Mouse (Mus musculus) left cerebral cortex, postnatal 14 days (tissue): ENCODE data around the gene Acsf3. TPM values are rescaled to one million over a fixed set of nuclear protein-coding genes. Genes with fewer than 3 reads are reported as not detected.
A peak's percentile ranks its signal among the peaks of the same experiment; 100 is the strongest.

ENCODE experiments used
- DNase-seq, 2 experiments: peaks; one replicate each; pipeline ENCODE4 v3.0.0; 2021 to 2022; ENCODE audit warnings: low spot score in 2 of 2, mixed read lengths in 1 of 2
- intact Hi-C: fragments of 180-260 bp; cut with DNase I; formaldehyde crosslinking; loops from one replicate; pipeline ENCODE4 v1.15.1; 2025
- long read RNA-seq, 2 experiments: library from polyadenylated mRNA; stranded (forward); transcript quantifications; one replicate each; pipeline ENCODE4 v2.0.0; 2021
- total RNA-seq, 2 experiments: library from RNA; stranded (reverse); gene quantifications; 2 replicates each; pipeline ENCODE4 v1.2.3; 2021

Acsf3 gene
- total RNA-seq, result 10 to 100 TPM; 19.0 to 20.9 TPM
- long read RNA-seq, experiment 1, partial matches to known transcripts, result 4 of 9 reads
- long read RNA-seq, experiment 1, other reads (novel, unspliced or antisense), result 2 of 9 reads
- long read RNA-seq, experiment 2, partial matches to known transcripts, result 3 of 5 reads
- long read RNA-seq, experiment 2, other reads (novel, unspliced or antisense), result 1 of 5 reads

DNA sequence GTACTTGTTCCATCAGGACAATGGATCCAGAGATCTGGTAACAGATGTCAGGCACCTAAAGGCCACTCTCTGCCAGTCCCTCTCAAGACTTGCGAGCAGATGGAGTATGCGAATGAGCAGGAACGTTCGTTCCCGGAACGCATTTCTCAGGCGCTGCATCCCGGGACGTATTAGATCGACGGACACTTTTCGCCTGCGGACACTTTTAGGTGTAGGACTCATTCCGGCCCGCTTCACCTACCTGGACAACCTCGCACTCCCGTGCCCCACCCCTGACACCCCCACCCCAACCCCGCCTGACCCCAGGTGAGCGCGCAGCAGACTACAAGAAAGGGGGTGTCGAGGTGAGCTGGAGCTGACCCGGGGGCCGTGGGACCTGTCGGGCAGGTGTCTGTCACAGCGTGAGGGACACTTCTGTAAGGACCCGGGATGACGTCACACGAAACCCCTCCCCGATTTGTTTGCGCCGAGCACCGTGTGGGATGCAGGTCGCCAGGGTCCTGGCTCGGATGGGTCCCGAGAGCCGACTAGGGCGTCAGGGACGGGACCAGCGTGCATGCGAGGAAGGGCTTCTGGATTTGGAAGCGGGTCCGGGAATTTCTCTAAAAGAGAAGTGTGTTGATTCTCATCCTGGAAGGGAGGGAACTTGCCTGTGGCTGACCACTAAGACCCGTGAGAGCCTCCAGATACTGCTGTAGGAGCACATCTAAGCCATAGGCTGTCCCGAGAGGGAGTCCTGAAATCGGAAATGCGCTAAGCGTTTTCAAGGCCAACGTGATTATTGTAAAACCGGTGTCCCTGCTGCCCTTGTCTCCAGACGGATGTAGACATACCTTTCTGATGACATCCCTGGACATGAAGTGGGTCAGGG is at the start of gene Acsf3:
Gene Acsf3, plus strand, starts transcription at position 202 of the 871 bp plus-strand sequence.
- intact Hi-C loops, result loop anchor here (5.0 kb wide), 1 partner anchor 98 kb away; no protein-coding TSS in a partner anchor
- DNase-seq, result peak; percentile 69 to 78

DNA sequence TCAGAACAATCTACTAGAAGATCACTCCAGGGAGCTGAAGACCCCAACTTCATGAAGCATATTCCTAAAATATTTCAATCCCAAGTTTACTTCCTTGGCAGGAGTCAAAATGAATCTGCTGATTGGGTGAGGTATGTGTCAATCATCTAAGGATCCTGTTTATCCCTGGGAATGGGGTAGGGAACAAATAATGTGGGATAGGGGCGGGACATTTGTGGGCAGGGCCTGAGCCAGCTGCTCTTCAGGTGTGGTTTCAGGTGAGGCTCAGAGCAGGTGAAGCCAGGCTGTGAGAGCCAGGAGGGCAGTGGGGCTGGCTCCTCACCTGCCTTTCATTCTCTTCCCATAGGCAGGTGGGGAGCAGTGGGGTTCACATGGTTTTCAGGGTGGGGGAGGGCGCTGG is 48.5 kb upstream of the Acsf3 start:
- no peak for DNase-seq
- intact Hi-C loops, result no loop called here

DNA sequence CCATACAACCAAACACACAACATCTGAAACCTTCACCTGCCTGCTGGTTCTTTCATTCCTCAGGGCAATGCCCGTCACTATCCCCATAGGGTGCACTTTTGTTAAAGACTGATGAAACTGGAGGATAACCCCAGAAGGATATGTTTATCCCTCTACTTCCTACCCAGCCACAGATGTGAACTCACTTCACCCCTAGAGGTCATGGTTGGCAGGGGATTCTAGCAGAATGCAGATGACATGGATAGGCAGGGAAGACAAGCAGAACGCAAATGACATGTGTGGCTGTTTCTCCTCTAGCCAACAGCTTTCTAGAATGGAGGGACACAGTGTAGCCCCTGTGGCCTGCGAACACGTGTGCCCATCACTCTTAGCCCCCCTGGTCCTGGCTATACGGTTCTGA is 47.9 kb upstream of the Acsf3 start:
- DNase-seq, result no peak
- intact Hi-C loops, result no loop called here

DNA sequence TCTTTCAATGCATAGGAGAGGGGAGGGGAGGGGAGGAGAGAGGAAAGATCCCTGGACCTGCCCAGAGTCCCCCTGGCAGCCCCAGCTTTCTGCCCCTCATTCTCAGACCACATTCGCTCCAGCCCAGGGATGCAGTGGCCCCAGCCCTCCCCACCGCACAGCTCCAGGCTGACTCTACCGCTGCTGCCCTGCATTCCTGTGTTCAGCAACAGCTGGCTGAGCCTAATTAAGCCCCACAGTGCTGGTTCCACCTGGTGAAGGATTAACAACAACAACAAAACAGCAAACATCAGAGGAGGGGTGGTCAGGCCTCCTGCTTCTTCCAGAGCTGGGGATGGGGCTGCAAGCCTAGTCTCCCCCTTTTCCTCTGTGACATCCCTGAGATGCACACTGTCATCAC is 46.7 kb upstream of the Acsf3 start:
- intact Hi-C loops, result no loop called here
- DNase-seq, result no peak

DNA sequence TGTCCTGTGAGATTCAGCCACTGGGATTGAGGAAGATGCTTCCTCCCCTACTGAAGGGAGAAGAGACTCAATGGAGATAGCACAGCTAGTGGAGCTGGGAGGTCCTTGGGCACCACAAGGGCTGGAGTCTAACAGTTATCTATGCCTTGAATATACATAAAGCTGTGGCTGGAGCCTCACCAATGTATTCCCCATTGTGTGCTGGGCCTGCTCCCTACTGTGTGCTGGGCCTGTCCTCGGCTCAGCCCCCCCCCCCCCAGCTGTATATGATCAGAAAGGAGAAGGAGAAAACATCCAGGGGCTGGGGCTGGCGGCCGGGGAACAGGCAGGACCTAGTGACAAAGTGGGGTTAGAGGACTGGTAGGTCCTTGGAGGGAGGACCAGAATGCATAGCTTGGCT is 40.2 kb upstream of the Acsf3 start:
- intact Hi-C loops, result no loop called here
- DNase-seq, result no peak

DNA sequence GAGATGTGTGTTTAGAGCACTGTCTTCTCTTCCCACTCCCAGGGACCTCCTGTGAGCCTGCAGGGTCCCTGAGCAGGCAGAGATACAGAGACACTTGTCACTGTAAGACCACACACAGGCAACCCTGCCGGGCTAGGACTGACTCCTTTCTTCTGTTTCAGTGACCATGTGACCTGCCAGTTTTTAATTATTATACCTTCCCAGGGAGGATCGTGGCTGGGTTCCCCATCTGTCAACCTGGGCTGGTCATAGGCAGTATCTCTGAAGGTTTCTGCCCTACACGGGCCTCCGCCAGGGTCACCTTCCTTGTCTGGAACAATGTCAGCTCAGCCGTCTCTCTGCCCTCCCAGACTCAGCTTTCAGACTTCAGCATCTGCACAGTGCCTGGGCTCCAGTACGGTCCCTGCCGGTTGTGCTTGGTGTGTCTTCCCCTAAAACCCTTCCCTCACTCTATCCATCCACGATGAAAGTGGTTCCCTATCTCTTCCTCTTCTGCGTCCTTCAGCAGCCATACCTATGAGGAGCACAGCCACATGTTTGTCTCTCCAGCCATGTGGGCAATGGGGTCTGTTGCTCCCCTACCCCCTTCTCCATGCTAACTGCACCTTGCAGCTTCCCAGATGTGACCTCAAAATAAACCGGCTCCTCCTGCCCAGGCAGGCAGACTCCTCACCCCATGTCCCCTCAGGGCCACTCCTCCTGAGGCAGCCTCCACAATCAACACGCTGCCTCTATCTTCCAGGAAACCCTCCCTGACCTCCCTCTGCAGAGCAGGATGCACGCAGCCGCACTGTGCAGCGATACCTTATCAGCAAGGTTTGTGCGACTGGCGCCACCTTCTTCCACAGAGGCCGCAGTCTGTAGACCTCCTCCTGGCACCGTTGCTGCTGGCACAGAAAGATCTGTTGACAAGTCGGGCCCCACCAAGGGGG is 39.5 kb upstream of the Acsf3 start:
- DNase-seq, result no peak
- intact Hi-C loops, result no loop called here

DNA sequence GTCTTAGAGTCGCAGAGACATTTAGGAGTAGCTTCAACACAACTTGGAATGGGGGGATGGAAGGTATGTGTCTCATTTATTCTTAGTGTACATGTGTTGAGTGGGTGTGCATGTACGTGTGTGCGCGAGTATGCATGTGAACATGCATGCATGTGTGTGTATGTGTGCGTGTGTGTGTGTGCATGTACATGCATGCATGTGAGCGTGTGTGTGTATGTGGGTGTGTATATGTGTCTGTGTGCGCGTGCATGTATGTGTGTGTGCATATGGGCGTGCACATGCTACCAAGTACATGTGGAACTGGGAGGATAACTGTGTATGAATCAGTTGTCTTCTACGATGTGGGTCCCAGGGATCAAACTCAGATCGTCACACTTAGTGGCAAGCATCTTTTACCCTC is 38.7 kb upstream of the Acsf3 start:
- intact Hi-C loops, result no loop called here
- DNase-seq, result no peak

DNA sequence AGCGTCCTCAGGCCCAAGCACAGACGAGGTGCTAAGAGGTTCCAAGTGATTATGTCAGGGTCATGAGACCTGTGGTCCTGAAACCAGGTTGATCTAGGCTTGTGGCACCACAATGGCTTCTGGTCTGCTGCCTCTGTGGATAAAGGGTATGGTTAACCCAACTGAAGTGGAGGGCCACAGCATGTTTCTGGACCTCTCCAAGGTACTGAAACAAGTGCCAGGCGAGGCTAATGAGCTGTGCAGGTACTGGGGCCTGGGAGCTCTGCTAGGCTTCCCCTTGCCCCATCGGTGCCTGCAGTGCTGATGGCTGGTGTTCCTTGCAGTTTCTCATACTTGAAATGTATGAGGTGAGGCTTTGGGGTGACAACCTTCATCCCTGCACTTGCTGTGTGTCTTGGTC is 38.2 kb upstream of the Acsf3 start:
- DNase-seq, result no peak
- intact Hi-C loops, result no loop called here

DNA sequence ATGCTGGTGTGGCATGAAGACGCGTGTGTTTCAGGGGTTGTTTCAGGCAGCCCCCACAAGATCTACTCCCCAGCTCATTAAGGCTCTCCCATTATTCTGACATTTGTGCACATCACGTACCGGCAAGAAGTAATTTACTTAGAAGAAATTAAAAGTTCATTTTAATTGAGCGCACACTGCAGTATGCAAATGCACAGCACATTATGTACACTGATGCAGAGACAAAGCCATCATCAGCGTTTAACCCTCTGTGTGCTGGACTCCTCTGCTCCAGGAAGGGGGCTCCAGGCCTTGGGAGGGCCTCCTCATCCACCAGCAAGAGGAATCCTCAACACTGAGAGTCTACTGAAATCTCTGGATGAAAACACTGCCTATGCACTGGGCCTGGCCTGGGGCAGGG is 37.4 kb upstream of the Acsf3 start:
- DNase-seq, result no peak

DNA sequence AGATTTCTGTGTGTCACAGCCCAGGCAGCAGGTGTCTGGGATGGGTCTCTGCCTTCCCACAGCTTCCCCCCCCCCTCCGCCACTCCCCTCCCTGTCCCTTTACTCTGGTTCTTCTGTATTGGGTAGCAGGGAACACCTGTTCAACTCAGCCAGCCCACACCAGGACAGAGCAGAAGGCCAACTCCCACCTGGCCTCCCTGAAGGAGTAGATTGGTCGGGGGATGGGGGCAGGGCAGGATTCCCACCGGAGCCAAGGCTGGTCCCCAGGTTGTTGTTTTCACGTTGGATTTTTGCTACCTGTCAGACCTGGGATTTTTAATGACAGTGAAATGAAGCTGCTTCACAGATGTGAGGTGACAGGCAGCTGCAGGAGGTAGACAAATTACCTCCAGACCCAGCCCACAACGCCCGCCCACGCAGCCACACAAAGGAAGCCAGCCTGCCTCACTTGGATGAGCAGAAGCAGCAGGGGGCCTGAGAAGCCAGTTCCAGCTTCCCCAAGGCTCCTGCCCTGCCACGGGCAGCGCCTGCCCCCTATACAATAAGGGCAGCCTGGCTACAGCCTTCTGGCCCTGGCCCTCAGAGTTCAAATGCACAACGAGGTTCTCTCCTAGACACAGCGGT is 36.1 kb upstream of the Acsf3 start:
- intact Hi-C loops, result no loop called here

More for the DNA sequence above, 37.4 kb upstream of the Acsf3 start:
- intact Hi-C loops, result no loop called here

DNA sequence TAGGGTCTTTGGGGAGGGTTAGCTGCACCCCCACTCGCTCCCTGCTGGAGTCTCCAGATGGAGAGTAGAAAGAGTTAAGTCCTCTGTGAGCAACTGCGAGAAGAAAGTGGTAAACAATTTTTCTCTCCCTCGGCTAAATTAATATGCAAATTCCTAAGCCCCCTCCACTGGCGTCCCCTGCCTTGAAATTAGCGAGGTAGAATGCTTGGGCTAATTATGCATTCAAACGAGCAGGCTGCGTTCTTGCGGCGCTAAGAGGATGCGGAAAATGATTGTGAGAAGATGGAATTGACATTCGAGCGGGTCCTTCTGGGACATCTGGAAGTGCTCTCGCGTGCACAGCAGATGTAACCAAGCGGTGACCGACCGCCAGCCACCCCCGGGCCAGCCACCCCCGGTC is 32.8 kb upstream of the Acsf3 start:
- intact Hi-C loops, result no loop called here
- no peak for DNase-seq

More for the DNA sequence above, 36.1 kb upstream of the Acsf3 start:
- peak in 1 of 2 experiments; percentile 48 for DNase-seq

DNA sequence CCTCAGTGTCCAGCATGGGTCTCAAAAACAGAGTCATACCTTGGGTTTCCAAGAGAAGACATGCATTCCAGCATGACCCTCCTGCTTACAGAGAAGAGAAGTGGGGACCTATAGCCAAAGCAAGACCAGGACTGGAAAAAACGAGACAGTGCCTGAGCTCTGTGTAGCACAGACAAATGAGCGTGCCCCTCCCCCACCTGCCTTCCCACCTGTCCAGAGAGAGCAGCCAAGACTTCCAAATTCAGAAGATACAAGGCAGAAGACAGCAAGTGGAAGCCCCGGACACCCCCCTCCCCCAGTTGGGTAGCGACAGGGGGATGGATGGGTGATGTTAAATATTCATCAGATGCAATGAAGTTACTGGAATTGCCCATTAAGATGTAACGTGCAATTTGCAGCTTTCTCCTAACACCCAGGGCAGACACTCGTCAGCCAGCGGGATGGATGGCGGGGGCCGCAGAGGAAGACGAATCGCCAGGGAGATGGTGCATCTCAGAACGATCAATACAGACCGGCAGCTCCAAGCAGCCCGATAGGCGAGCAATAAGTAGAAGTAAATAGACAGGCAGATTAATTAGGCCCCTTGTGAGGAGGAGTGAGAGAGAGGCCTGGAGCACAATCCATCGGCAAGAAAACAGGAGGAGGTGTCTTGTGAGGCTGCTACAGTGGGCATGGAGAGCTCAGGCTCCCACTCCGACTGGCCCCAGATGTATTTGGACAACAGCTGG is 30.1 kb upstream of the Acsf3 start:
- intact Hi-C loops, result no loop called here

DNA sequence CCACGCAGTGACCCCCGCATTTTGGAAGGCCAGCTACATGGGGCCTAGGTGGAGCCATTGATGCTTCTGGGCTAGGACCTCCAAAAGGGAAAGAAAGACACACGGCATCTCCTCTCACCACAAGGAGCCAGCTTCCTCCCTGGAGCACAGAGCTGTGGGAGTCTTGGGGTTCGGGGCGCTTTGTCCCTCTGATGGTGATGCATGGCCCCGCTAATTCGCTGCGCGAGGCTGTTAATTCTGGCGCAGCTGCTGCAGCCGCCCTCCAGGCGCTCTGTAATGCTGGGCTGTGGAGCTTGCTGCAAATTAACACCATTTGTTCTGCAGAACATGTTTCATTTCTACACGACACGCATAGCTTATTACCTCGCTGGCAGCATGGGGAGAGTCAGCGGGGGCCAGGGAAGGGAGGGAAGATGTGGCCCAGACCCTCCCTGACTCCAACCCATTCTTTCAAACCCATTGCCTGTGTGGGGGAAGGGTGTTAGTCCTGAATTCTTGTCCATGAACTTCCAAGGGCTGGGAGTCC is 29.5 kb upstream of the Acsf3 start:
- intact Hi-C loops, result no loop called here

More for the DNA sequence above, 30.1 kb upstream of the Acsf3 start:
- DNase-seq, result no peak

DNA sequence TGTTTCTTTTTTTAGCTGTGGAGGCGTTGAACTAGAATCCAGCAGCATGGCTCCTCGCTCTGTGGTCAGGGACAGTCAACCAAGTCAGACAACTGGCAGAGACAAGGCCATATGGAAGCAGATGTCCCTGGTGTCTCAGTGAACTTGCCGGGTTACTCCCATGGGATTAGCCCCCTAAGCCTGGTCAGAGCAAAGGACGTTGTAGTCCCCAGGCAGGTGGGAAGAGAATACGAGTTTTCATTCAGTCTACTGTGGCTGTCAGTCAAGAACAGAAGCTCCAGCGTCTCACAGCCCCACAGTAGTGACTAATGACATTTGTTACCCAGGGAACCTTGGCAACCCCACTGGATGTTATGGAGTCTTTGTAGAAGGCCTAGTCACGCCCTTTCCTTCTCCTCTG is 28.8 kb upstream of the Acsf3 start:
- intact Hi-C loops, result no loop called here
- no peak for DNase-seq

More for the DNA sequence above, 29.5 kb upstream of the Acsf3 start:
- DNase-seq, result peak in 1 of 2 experiments; percentile 28

DNA sequence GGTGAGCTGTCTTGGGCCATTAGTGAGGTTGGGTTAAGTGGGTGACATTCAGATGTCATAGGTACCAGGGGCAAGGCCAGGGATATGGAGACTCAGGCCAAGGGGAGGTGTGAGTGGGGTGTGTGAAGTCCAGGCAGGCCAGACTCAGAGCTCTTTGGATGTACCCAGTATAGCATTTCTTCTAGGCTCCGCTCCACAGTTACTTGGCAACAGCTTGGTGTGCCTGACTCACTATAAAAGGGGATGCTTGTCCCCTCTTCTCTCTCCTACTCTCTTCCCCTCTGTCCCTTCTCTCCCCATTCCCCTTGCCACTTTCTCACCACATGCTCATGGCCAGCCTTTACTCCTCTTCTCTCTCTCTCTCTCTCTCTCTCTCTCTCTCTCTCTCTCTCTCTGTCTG is 27.5 kb upstream of the Acsf3 start:
- DNase-seq, result no peak
- intact Hi-C loops, result no loop called here

DNA sequence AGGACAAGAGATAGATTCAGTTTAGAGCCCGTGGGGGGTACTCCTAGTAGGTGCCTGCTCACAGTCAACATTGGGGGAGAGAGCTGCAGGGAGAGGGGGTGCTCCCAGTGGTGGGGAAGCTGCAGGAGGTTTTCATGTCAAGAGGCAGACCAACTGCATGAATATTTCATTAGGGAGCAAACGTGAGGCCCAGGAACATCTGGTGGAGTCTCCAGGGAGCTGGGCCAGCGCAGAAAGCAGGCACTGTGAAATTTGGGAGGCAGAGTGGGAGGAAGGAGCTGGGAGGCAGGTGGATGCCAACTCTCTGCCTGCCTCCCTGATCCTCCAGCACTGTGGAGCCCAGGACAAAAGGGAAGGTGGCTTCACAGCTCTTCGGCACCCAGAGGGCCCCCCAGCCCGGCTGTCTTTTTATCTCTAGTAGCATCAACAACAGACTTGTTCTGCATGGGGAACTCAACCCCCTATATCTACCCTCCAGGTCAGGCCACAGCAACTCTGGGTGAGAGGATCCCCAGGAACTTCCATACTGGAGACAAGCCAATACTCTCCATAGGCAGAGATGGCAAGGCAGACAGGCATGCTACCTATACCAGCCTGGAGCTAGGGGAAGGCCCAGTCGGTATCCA is 25.8 kb upstream of the Acsf3 start:
- intact Hi-C loops, result no loop called here
- no peak for DNase-seq

DNA sequence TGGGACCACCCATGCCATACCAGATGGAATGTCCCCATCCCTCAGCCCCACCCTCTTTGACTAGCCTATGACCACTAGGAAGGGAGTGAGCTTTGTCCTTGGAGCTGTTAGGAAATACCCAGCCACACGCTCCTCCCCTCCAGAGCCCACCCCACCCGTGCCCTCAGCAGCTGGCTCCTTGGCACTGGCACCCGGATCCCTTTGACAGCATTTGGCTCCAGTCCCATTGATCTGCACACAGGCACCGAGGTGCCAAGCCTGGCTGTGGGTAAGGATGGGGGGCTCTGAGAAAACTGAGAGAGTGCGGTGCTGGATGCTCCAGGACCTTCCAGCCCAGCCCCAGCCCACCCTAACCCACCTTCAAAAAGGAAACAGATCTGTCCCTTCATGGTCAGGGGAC is 23.9 kb upstream of the Acsf3 start:
- intact Hi-C loops, result no loop called here
- peak; percentile 57 to 76 for DNase-seq

DNA sequence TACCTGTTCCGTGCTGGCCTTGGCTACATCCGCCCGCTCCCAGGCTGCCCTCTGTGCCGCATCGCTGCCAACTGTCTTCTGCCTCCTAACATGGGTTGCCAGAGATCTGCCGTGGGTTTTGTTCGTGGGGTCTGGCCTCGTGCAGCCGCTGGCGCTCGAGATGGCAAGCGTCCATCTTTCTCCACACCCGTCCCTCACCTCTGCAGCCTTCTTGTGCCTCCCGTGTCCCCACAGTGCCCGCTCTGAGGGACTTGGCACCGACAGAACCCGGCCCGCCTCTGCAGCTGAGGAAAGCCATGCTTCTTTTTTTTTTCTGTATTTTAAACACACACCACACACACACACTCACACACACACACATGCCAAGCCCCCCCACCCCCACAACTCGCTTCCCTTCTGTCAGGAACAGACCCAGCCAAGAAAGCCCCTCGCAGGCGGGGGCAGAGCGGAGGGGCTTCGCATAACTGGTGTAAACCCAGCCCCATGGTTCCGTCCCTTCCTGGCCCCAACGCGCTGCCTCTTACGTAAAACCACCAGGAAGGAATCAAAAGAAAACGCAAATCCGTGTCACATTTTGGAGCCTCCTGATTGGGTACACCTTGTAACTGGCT is 23.1 kb upstream of the Acsf3 start:
- intact Hi-C loops, result no loop called here
- DNase-seq, result peak; percentile 69 to 81
